Mouse (Mus musculus) hindbrain, embryonic 15.5 days (tissue): ENCODE measurements around the gene Mxd4. TPM values are rescaled to one million over a fixed set of nuclear protein-coding genes. Genes with fewer than 3 reads are reported as not detected.

Experiments
- ATAC-seq: fragments of 200-750 bp; cut with Nextera tagmentation; 2 replicates; pipeline ENCODE4 v1.8.0; 2017; ENCODE audit warnings: low read depth, moderate number of reproducible peaks, moderate TSS enrichment; ENCODE audit not compliant: low FRiP score
- H3K27ac ChIP-seq: fragments of 300-500 bp; sonication (generic); replicated peaks from 2 replicates; pipeline ENCODE4 v1.5.1; 2015; ENCODE audit warnings: mild to moderate bottlenecking, inconsistent platforms
- H3K27me3 ChIP-seq: fragments of 300-500 bp; sonication (generic); 2 replicates; pipeline ENCODE4 v1.6.1; 2015; ENCODE audit warnings: control low read depth, inconsistent platforms
- H3K36me3 ChIP-seq: fragments of 300-500 bp; sonication (generic); 2 replicates; pipeline ENCODE4 v1.6.1; 2015; ENCODE audit warnings: control low read depth, inconsistent platforms
- H3K4me1 ChIP-seq: fragments of 300-500 bp; sonication (generic); replicated peaks from 2 replicates; pipeline ENCODE4 v1.6.1; 2015; ENCODE audit warnings: control low read depth, inconsistent platforms
- H3K4me2 ChIP-seq: fragments of 300-500 bp; sonication (generic); 2 replicates; pipeline ENCODE4 v1.6.1; 2015; ENCODE audit warnings: moderate library complexity, mild to moderate bottlenecking, inconsistent platforms
- H3K4me3 ChIP-seq: fragments of 300-500 bp; sonication (generic); 2 replicates; pipeline ENCODE4 v1.5.1; 2015; ENCODE audit warnings: mild to moderate bottlenecking, inconsistent platforms
- H3K9ac ChIP-seq: fragments of 300-500 bp; sonication (generic); 2 replicates; pipeline ENCODE4 v1.6.1; 2015; ENCODE audit warnings: inconsistent platforms
- H3K9me3 ChIP-seq: fragments of 300-500 bp; sonication (generic); 2 replicates; pipeline ENCODE4 v1.6.1; 2016; ENCODE audit warnings: control low read depth, inconsistent platforms
- WGBS: fragments of 180-500 bp; shearing (Covaris S2); methylation state at CpG from one replicate; pipeline ENCODE4 v1.1.7; 2015; 5-methylcytosine and 5-hydroxymethylcytosine counted together
- polyA plus RNA-seq: library from polyadenylated mRNA; unstranded; fragments of >200 nt; fragmentation: Nextera tagmentation; extraction: Ambion mirVana; gene quantifications from 2 replicates; pipeline ENCODE4 v1.2.1, GENCODE M21; 2015

The Mxd4 gene
- polyA plus RNA-seq, 1 experiment from 2014 or later, result 34.2 TPM

- no peak overlapping the region for H3K27ac ChIP-seq
- no peaks in the 10 kb centered on the region for H3K9me3 ChIP-seq
- no peaks in the 10 kb centered on the region for H3K27me3 ChIP-seq
- 86% methylated on average over 4 of the region's 4 CpGs for WGBS
- no peak overlapping the region for H3K4me3 ChIP-seq
- no peak overlapping the region for H3K4me2 ChIP-seq
- no peak for ATAC-seq
- H3K9ac ChIP-seq, result no peak overlapping the region
- 0 out of 2 replicates have a peak, but pooled peaks cover 3% of the 10 kb centered on the region for H3K36me3 ChIP-seq
- H3K4me1 ChIP-seq, result peaks cover 19% of the 10 kb centered on the region
Measured at GRCm38 (mm10) chr5:34165793-34166192, 21.7 kb downstream of the Mxd4 start.

GRCm38 (mm10) chr5:34148476-34148875, 39.0 kb downstream of the Mxd4 start:
- H3K4me1 ChIP-seq, result no peaks in the 10 kb centered on the region
- H3K27ac ChIP-seq, result no peak overlapping the region
- ATAC-seq, result no peak
- H3K4me3 ChIP-seq, result no peak overlapping the region
- no peaks in the 10 kb centered on the region for H3K9me3 ChIP-seq
- H3K36me3 ChIP-seq, result no peaks in the 10 kb centered on the region
- no peak overlapping the region for H3K4me2 ChIP-seq
- H3K9ac ChIP-seq, result no peak overlapping the region
- no peaks in the 10 kb centered on the region for H3K27me3 ChIP-seq

GRCm38 (mm10) chr5:34147554-34147953, 40.0 kb downstream of the Mxd4 start:
- no peak overlapping the region for H3K9ac ChIP-seq
- ATAC-seq, result no peak
- H3K4me3 ChIP-seq, result no peak overlapping the region
- H3K4me1 ChIP-seq, result no peaks in the 10 kb centered on the region
- H3K4me2 ChIP-seq, result no peak overlapping the region
- no peaks in the 10 kb centered on the region for H3K36me3 ChIP-seq
- no peaks in the 10 kb centered on the region for H3K27me3 ChIP-seq
- no peak overlapping the region for H3K27ac ChIP-seq
- WGBS, result 90% methylated on average over 3 of the region's 3 CpGs
- no peaks in the 10 kb centered on the region for H3K9me3 ChIP-seq

- Histone ChIP-seq H3K4me3 (no peak overlapping the region), H3K27me3 (no peaks in the 10 kb centered on the region), H3K27ac (no peak overlapping the region), H3K36me3 (no peaks in the 10 kb centered on the region), H3K4me2 (no peak overlapping the region), H3K9ac (no peak overlapping the region), H3K4me1 (no peaks in the 10 kb centered on the region), H3K9me3 (no peaks in the 10 kb centered on the region)
- 13% methylated on average over 1 of the region's 1 CpGs for WGBS
- no peak for ATAC-seq
Measured at GRCm38 (mm10) chr5:34139751-34140150, 47.8 kb downstream of the Mxd4 start.

GRCm38 (mm10) chr5:34132731-34133130, 54.8 kb downstream of the Mxd4 start:
- ATAC-seq, result no peak
- no peaks in the 10 kb centered on the region for H3K36me3 ChIP-seq
- H3K4me2 ChIP-seq, result no peak overlapping the region
- 81% methylated on average over 2 of the region's 2 CpGs for WGBS
- H3K9me3 ChIP-seq, result no peaks in the 10 kb centered on the region
- no peaks in the 10 kb centered on the region for H3K27me3 ChIP-seq
- no peak overlapping the region for H3K9ac ChIP-seq
- H3K4me1 ChIP-seq, result no peaks in the 10 kb centered on the region
- H3K4me3 ChIP-seq, result no peak overlapping the region
- no peak overlapping the region for H3K27ac ChIP-seq

- Histone ChIP-seq H3K27ac (no peak overlapping the region), H3K36me3 (no peaks in the 10 kb centered on the region), H3K4me3 (no peak overlapping the region), H3K27me3 (no peaks in the 10 kb centered on the region), H3K4me2 (no peak overlapping the region), H3K4me1 (no peaks in the 10 kb centered on the region), H3K9ac (no peak overlapping the region), H3K9me3 (no peaks in the 10 kb centered on the region)
- 48% methylated on average over 1 of the region's 1 CpGs for WGBS
- ATAC-seq, result no peak
Measured at GRCm38 (mm10) chr5:34124131-34124530, 63.4 kb downstream of the Mxd4 start.

Other genes starting within 250 kb of the Mxd4 start
- 598 and 652 TPM in 2 replicates for gene Gm1673, start 204.3 kb downstream of the Mxd4 start, polyA plus RNA-seq
- gene Nat8l, start 191.7 kb downstream of the Mxd4 start, polyA plus RNA-seq, result 6.2 TPM in 2 replicates
- 0.45 and 0.77 TPM in 2 replicates for gene Poln, start 18.3 kb downstream of the Mxd4 start, polyA plus RNA-seq
- gene Haus3, start 18.2 kb downstream of the Mxd4 start, polyA plus RNA-seq, result 13.5 and 14.5 TPM in 2 replicates
- 5.3 and 6.2 TPM in 2 replicates for gene Zfyve28, start 100.7 kb upstream of the Mxd4 start, polyA plus RNA-seq
- 0.14 TPM in 1 of 2 replicates, not detected in the other for gene Cfap99, start 100.9 kb upstream of the Mxd4 start, polyA plus RNA-seq
- gene Rnf4, start 148.6 kb upstream of the Mxd4 start, polyA plus RNA-seq, result 125 and 129 TPM in 2 replicates
- gene Fam193a, start 182.2 kb upstream of the Mxd4 start, polyA plus RNA-seq, result 14.0 and 15.5 TPM in 2 replicates